Mouse (Mus musculus): ENCODE results near the gene Baat. TPM values are rescaled to one million over a fixed set of nuclear protein-coding genes. Genes with fewer than 3 reads are reported as not detected.
"Not testable (repeated sequence)": the region's sequence is repeated elsewhere in the genome, so short reads cannot be mapped to it uniquely, and the experiment has no call there.

Gene Baat
- polyA plus RNA-seq, 1 experiment from 2014 or later, result not detected

DNA sequence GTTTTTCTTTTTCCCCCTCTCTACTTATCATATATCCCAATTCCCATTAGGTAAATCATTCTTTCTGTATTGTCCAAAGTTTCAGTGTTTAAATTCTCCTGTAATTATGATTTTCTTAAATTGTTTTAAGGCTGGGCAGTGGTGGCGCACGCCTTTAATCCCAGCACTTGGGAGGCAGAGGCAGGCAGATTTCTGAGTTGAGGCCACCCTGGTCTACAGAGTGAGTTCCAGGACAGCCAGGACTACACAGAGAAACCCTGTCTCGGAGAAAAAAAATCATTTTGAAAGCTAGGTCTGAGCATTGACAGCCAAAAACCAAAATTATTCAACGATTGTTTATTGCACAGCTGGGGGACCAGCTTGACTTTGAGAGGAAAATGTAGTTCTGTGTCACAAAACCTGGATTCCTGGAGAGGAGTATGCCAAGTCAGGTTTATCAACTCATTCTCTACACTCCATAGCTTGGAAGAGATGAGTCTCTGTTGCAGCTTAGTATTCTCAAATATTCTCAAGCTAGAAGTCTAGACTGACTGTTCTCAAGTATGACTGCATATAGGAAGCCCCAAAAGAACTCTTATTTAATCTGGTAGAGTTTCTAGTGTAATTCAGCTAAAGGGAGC lies 29.4 kb upstream of the Baat start:
- H3K9me3 ChIP-seq (ENCODE audit: control insufficient read depth, low read length), result peaks cover 2% of the 10 kb centered on the region; the same call in 1 of the 2 replicates
- H3K36me3 ChIP-seq (ENCODE audit: control insufficient read depth, insufficient read depth, low read length), result peaks cover 13% of the 10 kb centered on the region
- no peaks in the 10 kb centered on the region for H3K4me1 ChIP-seq (ENCODE audit: control insufficient read depth, insufficient read depth, low read depth, low read length)
- WGBS, result 97% methylated on average over 4 of the region's 4 CpGs
- H3K9ac ChIP-seq (ENCODE audit: low read depth, low read length), result no peak overlapping the region
- H3K27me3 ChIP-seq (replicated peaks; ENCODE audit: control insufficient read depth, insufficient read depth, low read length), result no peaks in the 10 kb centered on the region
- H3K4me3 ChIP-seq (ENCODE audit: low read length), result no peak overlapping the region
- ATAC-seq, result no peak
- H3K27ac ChIP-seq (ENCODE audit: low read depth, low read length), result no peak overlapping the region
- H3K4me2 ChIP-seq (ENCODE audit: low read length), result no peak overlapping the region

DNA sequence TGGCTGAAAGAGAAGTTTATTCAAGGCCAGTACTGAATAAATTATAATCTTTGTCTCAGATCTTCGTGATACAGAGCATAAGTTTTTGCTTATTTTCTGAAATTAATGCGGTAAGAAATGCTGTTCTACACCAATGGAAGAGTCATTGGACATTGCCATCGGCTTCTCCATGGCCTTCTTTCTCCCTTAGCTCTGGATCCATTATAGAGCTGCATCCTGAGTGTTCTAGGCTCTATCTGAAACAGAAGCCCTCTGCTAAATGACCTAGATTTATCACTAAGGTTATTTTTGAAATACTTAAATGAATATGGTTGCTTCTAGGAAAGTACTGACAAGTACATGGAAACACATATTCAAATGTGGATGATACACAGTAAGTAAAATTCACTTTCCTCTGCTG lies 28.7 kb upstream of the Baat start:
- Histone ChIP-seq H3K27ac (ENCODE audit: low read depth, low read length) (no peak overlapping the region), H3K36me3 (ENCODE audit: control insufficient read depth, insufficient read depth, low read length) (peaks cover 20% of the 10 kb centered on the region), H3K9me3 (ENCODE audit: control insufficient read depth, low read length) (peaks cover 10% of the 10 kb centered on the region), H3K27me3 (replicated peaks; ENCODE audit: control insufficient read depth, insufficient read depth, low read length) (no peaks in the 10 kb centered on the region), H3K4me2 (ENCODE audit: low read length) (no peak overlapping the region), H3K4me3 (ENCODE audit: low read length) (no peak overlapping the region), H3K9ac (ENCODE audit: low read depth, low read length) (no peak overlapping the region), H3K4me1 (ENCODE audit: control insufficient read depth, insufficient read depth, low read depth, low read length) (no peaks in the 10 kb centered on the region)
- ATAC-seq, result no peak
- 89% methylated on average over 3 of the region's 3 CpGs for WGBS

GRCm38 (mm10) chr4:49522576-49522975 lies 16.2 kb upstream of the Baat start:
- Histone ChIP-seq H3K36me3 (ENCODE audit: control insufficient read depth, insufficient read depth, low read length) (peaks cover 16% of the 10 kb centered on the region), H3K27me3 (replicated peaks; ENCODE audit: control insufficient read depth, insufficient read depth, low read length) (no peaks in the 10 kb centered on the region), H3K4me1 (ENCODE audit: control insufficient read depth, insufficient read depth, low read depth, low read length) (peaks cover 19% of the 10 kb centered on the region), H3K9me3 (ENCODE audit: control insufficient read depth, low read length) (no peaks in the 10 kb centered on the region), H3K4me2 (ENCODE audit: low read length) (peak overlapping the region; percentile 72; the same call in 1 of the 2 replicates), H3K9ac (ENCODE audit: low read depth, low read length) (no peak overlapping the region), H3K4me3 (ENCODE audit: low read length) (no peak overlapping the region), H3K27ac (ENCODE audit: low read depth, low read length) (no peak overlapping the region)
- WGBS, result 61% methylated on average over 9 of the region's 9 CpGs
- ATAC-seq, result no peak

DNA sequence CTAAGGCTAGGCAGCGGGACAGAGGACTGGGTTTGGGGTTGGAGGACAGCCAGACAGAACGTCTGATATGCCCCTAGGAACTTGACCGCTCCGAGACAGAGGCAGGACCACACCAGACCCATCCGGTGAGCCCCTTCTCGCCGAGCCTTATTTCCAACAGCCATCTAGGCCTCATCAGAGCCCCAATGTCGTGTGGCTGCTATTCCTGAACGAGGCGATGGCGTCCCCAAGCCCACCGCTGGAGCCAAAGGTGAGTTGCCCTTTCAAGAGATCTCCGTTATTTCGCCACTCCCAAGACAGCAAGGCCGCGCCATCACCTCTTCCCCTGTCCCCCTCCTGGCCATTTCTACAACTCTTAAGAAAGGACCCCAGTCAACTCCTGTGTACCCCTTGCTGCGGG lies 15.0 kb upstream of the Baat start:
- Histone ChIP-seq H3K9ac (ENCODE audit: low read depth, low read length) (peak overlapping the region; percentile 81), H3K36me3 (ENCODE audit: control insufficient read depth, insufficient read depth, low read length) (peaks cover 13% of the 10 kb centered on the region; the same call in 1 of the 2 replicates), H3K4me2 (ENCODE audit: low read length) (peak overlapping the region; percentile 72), H3K4me3 (ENCODE audit: low read length) (peak overlapping the region; percentile 61), H3K4me1 (ENCODE audit: control insufficient read depth, insufficient read depth, low read depth, low read length) (peaks cover 19% of the 10 kb centered on the region), H3K27ac (ENCODE audit: low read depth, low read length) (peak overlapping the region; percentile 60; the same call in 1 of the 2 replicates), H3K27me3 (replicated peaks; ENCODE audit: control insufficient read depth, insufficient read depth, low read length) (no peaks in the 10 kb centered on the region), H3K9me3 (ENCODE audit: control insufficient read depth, low read length) (no peaks in the 10 kb centered on the region)
- peak; percentile 81; the same call in 1 of the 2 replicates for ATAC-seq
- 1% methylated on average over 17 of the region's 17 CpGs for WGBS

GRCm38 (mm10) chr4:49520572-49521340 lies 14.4 kb upstream of the Baat start, which contains the start of the genes Mrpl50 and Zfp189:
Gene Mrpl50, minus strand, starts transcription at chr4:49521093.
Gene Zfp189, plus strand, starts transcription at chr4:49521176.
- H3K27me3 ChIP-seq (replicated peaks; ENCODE audit: control insufficient read depth, insufficient read depth, low read length), result no peaks in the 10 kb centered on the region
- 0% methylated on average over 41 of the region's 41 CpGs for WGBS

DNA sequence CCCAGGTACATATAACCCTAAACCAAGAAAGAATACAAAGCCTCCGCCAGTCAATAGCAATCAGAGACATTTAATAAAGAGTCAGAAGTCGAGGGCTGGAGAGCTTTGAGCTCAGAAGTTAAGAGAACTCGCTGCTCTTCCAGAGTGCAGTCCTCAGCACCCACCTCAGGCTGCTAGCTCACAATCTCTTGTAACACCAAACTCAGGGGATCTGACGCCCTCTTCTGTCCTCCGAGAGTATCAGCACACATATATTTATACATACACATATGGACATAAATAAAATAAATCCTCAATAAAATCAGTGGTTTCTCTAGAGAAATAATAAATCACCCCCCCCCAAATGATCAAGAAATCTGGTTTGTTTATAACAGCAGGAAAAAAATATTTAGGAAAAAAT lies 13.1 kb upstream of the Baat start:
- H3K4me2 ChIP-seq (ENCODE audit: low read length), result peak overlapping the region; percentile 2; the same call in 1 of the 2 replicates
- H3K36me3 ChIP-seq (ENCODE audit: control insufficient read depth, insufficient read depth, low read length), result 0 out of 2 replicates have a peak, but pooled peaks cover 9% of the 10 kb centered on the region
- 77% methylated on average over 5 of the region's 5 CpGs for WGBS
- H3K4me1 ChIP-seq (ENCODE audit: control insufficient read depth, insufficient read depth, low read depth, low read length), result peaks cover 19% of the 10 kb centered on the region
- no peaks in the 10 kb centered on the region for H3K9me3 ChIP-seq (ENCODE audit: control insufficient read depth, low read length)
- no peak overlapping the region for H3K4me3 ChIP-seq (ENCODE audit: low read length)
- no peak for ATAC-seq
- H3K27ac ChIP-seq (ENCODE audit: low read depth, low read length), result no peak overlapping the region
- no peak overlapping the region for H3K9ac ChIP-seq (ENCODE audit: low read depth, low read length)
- H3K27me3 ChIP-seq (replicated peaks; ENCODE audit: control insufficient read depth, insufficient read depth, low read length), result no peaks in the 10 kb centered on the region

More at GRCm38 (mm10) chr4:49520572-49521340, 14.4 kb upstream of the Baat start, which contains the start of the genes Mrpl50 and Zfp189:
- Histone ChIP-seq H3K9ac (ENCODE audit: low read depth, low read length) (peak within 1 kb of the TSS; percentile 81), H3K27ac (ENCODE audit: low read depth, low read length) (peak within 1 kb of the TSS; percentile 70), H3K4me2 (ENCODE audit: low read length) (peak within 1 kb of the TSS; percentile 72), H3K4me3 (ENCODE audit: low read length) (peak within 1 kb of the TSS; percentile 61), H3K36me3 (ENCODE audit: control insufficient read depth, insufficient read depth, low read length) (peaks cover 11% of the 10 kb centered on the region; the same call in 1 of the 2 replicates), H3K4me1 (ENCODE audit: control insufficient read depth, insufficient read depth, low read depth, low read length) (peaks cover 19% of the 10 kb centered on the region), H3K9me3 (ENCODE audit: control insufficient read depth, low read length) (no peaks in the 10 kb centered on the region)
- peak; percentile 100 for ATAC-seq

DNA sequence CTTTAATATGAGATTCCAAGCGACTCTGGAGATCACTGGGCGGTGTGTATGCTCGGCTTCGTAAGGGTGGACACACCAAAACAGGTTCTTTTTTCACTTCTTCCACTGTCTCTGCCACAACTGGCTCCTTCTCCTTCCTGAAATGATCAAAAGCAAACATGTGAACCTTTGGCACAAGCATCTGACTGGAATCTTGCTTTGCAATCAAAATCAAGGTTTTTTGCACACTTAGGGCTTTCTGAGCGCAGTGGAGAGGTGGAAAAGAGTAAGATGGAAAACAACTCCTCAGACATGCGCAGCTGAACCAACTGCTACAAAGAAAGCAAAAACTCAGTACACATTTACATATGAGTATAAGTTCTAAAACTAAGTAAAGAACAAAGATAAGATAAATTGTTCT lies 8.1 kb upstream of the Baat start:
- Histone ChIP-seq H3K27me3 (replicated peaks; ENCODE audit: control insufficient read depth, insufficient read depth, low read length) (no peaks in the 10 kb centered on the region), H3K9me3 (ENCODE audit: control insufficient read depth, low read length) (no peaks in the 10 kb centered on the region), H3K27ac (ENCODE audit: low read depth, low read length) (no peak overlapping the region), H3K4me1 (ENCODE audit: control insufficient read depth, insufficient read depth, low read depth, low read length) (peaks cover 5% of the 10 kb centered on the region), H3K4me2 (ENCODE audit: low read length) (no peak overlapping the region), H3K4me3 (ENCODE audit: low read length) (no peak overlapping the region), H3K9ac (ENCODE audit: low read depth, low read length) (no peak overlapping the region), H3K36me3 (ENCODE audit: control insufficient read depth, insufficient read depth, low read length) (peaks cover 12% of the 10 kb centered on the region)
- ATAC-seq, result no peak
- WGBS, result 97% methylated on average over 6 of the region's 6 CpGs

DNA sequence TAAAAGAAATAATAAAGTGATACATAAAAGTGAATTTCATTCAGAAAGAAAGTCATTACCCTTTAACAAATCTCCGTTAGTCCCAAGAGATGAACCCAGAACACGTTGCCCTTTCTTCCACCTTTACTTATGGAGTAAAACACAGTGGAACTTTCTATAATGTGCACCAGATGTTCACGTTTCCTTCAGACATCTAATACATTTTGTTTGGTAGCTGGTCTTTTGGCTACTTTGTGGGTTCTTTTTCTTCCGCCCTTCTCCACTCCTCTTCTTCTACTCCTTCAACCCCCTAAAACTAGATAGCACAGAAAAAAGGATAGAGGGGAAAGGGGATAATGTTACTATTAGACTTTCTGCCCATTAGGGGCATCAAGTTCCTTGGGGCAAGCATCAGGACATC lies 6.3 kb upstream of the Baat start:
- Histone ChIP-seq H3K4me2 (ENCODE audit: low read length) (no peak overlapping the region), H3K27ac (ENCODE audit: low read depth, low read length) (no peak overlapping the region), H3K4me1 (ENCODE audit: control insufficient read depth, insufficient read depth, low read depth, low read length) (no peaks in the 10 kb centered on the region), H3K9me3 (ENCODE audit: control insufficient read depth, low read length) (no peaks in the 10 kb centered on the region), H3K4me3 (ENCODE audit: low read length) (no peak overlapping the region), H3K9ac (ENCODE audit: low read depth, low read length) (no peak overlapping the region), H3K27me3 (replicated peaks; ENCODE audit: control insufficient read depth, insufficient read depth, low read length) (no peaks in the 10 kb centered on the region), H3K36me3 (ENCODE audit: control insufficient read depth, insufficient read depth, low read length) (peaks cover 10% of the 10 kb centered on the region)
- WGBS, result 85% methylated on average over 4 of the region's 4 CpGs
- ATAC-seq, result no peak

DNA sequence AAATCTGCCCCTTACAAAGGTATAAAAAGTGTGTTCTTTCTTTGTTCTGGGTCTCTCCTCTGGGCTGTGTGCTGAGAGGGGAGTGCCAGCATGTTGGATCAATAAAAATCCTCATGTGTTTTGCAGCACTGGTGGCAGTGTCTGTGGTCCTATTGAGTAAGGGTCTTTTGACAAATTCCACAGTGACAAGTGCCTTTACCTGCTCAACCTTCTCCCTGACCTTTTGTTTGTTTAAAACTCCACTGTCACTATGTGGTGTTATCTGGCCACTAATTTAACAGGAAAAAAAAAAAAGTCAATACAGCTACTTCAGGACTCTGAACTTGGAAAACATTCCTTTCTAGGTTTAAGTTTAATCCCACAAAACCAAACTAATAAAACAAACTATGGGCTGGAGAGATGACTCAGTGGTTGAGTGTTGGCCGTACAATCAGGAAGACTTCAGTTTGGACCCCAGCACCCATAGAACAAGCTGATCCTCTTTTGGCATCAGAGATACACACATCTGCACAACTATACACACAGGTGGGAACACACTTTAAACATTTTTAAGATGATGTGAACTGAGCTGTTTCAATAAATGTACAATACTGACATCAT lies 4.0 kb upstream of the Baat start:
- 92% methylated on average over 1 of the region's 1 CpGs for WGBS
- not testable (repeated sequence) for ATAC-seq; H3K27me3 ChIP-seq (replicated peaks; ENCODE audit: control insufficient read depth, insufficient read depth, low read length)

More for the DNA sequence above, 4.0 kb upstream of the Baat start:
- H3K4me1 ChIP-seq (ENCODE audit: control insufficient read depth, insufficient read depth, low read depth, low read length); H3K4me2 ChIP-seq (ENCODE audit: low read length); H3K4me3 ChIP-seq (ENCODE audit: low read length); H3K9me3 ChIP-seq (ENCODE audit: control insufficient read depth, low read length); H3K9ac ChIP-seq (ENCODE audit: low read depth, low read length); H3K27ac ChIP-seq (ENCODE audit: low read depth, low read length): not testable (repeated sequence)
- peaks cover 10% of the 10 kb centered on the region for H3K36me3 ChIP-seq (ENCODE audit: control insufficient read depth, insufficient read depth, low read length)
